Mouse (Mus musculus) bone marrow macrophage, adult 2 months (primary cell): ENCODE results near the gene Shc3.

Source experiments
- CTCF ChIP-seq: IDR thresholded peaks from 2 replicates; pipeline ENCODE4 v1.5.1; 2012; ENCODE audit warnings: low read depth, mild to moderate bottlenecking, low read length, moderate library complexity
- POLR2A ChIP-seq: IDR thresholded peaks from 2 replicates; pipeline ENCODE4 v1.6.1; 2012; ENCODE audit warnings: mild to moderate bottlenecking, low read depth, low read length, borderline replicate concordance

GRCm38 (mm10) chr13:51568501-51568901 lies 718 bp downstream of the Shc3 start:
- TF ChIP-seq POLR2A (no peak), CTCF (no peak)
